Mouse (Mus musculus): ENCODE measurements around the gene Cmklr1. TPM values are rescaled to one million over a fixed set of nuclear protein-coding genes. Genes with fewer than 3 reads are reported as not detected.
"Not testable (repeated sequence)": the region's sequence is repeated elsewhere in the genome, so short reads cannot be mapped to it uniquely, and the experiment has no call there.

Gene Cmklr1
- polyA plus RNA-seq, 1 experiment from 2014 or later: 3.8 TPM

GRCm38 (mm10) chr5:113591166-113591565 is 59.1 kb downstream of the Cmklr1 start:
- DNase-seq (ENCODE audit: low spot score): no peak

GRCm38 (mm10) chr5:113590010-113590640 is 60.1 kb downstream of the Cmklr1 start:
- no peak for DNase-seq (ENCODE audit: low spot score)

GRCm38 (mm10) chr5:113586458-113586849 is 63.8 kb downstream of the Cmklr1 start:
- not testable (repeated sequence) for DNase-seq (ENCODE audit: low spot score)

DNA sequence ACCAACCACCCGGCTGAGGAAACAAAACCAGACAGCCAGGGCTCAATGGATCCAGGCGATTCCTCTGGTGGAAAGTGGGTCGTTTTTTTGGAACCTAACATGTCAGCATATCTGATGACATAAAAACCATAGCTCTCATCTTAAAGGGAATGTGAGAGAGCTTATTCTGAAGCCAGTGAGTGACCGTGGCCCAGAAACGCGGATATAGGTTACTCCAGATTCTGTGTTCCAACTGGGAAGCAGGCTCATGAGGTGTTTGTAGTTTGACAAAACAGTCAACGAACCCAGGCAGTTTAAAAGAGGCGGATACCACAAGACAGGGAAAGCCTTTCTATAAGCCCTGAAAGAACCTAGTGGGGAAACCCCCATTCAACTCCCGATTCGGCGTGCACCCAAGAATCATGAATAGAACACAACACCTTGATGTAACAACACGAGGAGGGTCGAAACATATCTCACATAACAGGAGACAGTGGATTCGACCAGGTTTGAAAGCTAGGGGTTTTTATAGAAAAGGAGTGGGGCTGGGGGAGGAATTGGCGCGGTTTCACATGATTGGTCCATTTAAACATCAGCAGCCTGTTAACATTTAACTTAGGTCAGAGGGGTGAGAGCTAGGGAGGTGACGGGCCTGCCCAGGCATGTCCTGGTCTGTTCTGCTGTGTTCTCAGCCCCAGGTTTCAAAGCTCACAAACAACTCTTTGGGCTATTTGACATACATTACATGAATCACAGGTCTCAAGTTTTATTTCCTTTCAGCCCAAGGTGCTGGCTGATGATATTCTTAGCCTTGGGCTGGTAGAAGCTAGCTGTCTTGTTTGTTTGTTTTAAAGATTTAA is 64.4 kb downstream of the Cmklr1 start:
- not testable (repeated sequence) for DNase-seq (ENCODE audit: low spot score)

DNA sequence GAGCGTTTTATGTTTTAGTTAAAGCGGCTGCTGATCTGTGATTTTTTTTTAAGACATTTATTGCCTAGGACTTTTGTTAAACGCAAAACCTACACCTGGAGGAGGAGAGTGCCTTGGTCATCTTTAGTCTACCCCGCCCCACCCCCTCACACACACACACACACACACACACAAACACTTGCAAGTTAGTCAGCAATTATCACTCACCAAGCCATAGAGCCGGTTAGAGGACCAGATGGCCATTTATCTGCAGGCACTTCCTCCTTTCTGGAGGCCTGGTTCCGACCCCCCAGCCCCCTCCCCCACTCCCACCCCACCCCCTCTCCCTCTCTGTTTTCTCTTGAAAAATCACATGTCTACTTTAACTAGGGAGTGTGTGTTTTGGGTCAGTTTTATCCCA is 65.8 kb downstream of the Cmklr1 start:
- no peak for DNase-seq (ENCODE audit: low spot score)

DNA sequence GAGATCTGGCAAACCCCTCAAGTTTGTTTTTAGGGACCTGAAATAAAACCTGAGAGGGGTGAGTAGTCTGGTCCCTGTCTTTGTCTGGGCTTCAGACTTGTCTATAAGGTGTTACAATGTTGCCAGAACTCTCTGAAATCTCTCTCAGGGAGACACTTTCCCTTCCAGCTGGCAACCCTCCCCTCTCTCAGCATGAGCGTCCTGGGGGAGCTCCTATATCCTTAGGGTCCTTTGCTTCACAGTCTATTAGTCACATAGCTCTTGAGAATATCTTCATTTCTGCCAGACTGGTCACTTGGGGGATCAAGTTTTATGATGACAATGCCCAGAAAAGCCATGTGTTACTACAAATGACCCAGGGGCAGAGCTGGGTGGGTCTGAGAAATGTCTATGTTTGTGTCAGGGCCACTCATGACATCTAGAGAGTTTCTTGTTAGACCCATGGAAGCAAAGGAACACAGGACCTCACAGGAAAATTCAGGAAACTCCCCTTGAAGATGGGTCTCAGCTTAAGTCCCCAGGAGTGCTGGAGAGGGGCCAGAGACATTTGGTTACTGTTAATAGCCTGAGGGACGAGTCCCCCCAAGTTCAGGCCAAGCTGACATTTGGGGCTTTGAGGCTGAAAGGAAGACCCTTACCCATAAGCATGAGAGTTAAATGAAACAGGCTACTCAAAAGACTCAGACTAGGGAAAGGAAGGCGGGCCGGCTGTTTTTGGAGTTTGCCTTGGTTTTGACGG is 66.6 kb downstream of the Cmklr1 start:
- DNase-seq (ENCODE audit: low spot score): no peak

DNA sequence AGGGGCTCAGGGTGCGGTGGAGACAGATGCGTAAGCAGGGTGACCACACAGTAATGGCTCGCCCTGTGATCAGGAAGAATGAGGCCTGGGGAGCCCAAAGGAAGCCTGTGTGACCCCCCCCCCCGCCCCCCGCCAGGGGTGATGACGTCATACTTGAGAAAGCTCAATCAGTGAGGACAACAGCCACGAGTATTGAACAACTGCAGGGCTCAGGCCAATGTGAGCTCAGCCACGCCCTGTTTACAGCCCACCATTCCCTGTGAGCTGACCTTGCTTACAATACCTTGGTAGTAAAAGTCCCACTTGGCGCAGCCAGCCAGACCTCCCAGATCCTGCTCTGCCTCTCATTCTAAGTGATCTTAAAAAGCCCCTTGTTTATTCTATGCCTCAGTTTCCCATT is 69.4 kb downstream of the Cmklr1 start:
- DNase-seq (ENCODE audit: low spot score): no peak

DNA sequence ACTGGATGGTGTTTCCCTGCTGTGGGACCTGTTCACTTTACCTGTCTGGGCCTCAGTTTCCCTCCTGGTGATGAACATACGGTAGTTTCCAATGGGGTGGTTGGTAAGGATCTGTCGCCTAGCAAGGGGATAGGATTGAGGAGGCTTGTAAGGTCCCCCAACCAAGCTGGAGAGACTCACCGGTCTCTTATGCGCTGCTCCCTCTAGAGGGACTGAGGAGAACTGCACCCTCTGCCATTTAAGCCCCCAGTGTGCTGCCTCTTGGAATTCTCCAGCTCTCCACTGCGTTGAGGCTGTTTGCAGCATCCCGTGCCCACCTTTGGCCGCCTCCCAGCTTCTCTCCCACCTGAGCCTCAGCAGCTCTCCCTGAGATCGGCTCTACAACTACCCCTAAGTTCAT is 70.0 kb downstream of the Cmklr1 start:
- DNase-seq (ENCODE audit: low spot score): peak; percentile 23

- no peak for DNase-seq (ENCODE audit: low spot score)
Measured at GRCm38 (mm10) chr5:113579128-113579527, 71.1 kb downstream of the Cmklr1 start.

- no peak for DNase-seq (ENCODE audit: low spot score)
Measured at GRCm38 (mm10) chr5:113578428-113578827, 71.8 kb downstream of the Cmklr1 start.

- no peak for DNase-seq (ENCODE audit: low spot score)
Measured at GRCm38 (mm10) chr5:113577555-113577954, 72.7 kb downstream of the Cmklr1 start.

- no peak for DNase-seq (ENCODE audit: low spot score)
Measured at GRCm38 (mm10) chr5:113570056-113570717, 80.0 kb downstream of the Cmklr1 start.

GRCm38 (mm10) chr5:113565858-113566257 is 84.4 kb downstream of the Cmklr1 start:
- DNase-seq (ENCODE audit: low spot score): no peak

DNA sequence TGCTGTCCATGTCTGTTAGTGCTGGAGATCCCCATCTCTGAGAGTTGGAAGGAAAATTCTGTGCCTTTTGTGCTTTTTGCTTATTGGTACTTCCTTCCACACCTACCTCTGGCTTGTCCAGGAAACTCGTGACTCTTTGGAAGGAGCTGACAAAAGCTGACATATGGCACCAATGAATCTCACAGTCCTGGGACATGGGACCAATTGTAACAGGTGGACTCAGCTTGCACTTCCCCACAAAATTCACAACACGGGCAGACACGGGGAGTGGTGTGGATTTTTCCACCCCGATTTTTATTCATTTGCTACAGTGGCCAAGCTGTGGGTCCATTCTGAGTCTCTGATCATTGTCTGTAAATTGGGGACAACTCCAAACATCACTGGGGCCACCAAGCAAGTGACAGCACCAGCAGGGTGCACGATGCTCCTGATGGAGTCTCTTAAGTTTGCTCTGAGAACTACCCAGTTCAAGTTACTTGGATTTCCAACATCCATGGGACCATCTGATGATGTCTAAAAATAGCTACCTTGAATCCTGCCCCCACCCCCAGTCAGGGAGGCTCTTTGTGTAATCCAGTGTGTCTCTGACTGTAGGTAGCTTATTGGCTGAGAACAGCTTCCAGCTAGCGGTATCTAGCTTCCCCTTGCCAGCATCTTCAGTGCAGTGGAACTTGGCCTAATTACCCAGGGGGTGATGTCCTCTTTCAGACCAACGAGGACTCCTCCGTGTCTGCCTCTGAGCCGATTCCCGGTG is 84.9 kb downstream of the Cmklr1 start:
- DNase-seq (ENCODE audit: low spot score): no peak

DNA sequence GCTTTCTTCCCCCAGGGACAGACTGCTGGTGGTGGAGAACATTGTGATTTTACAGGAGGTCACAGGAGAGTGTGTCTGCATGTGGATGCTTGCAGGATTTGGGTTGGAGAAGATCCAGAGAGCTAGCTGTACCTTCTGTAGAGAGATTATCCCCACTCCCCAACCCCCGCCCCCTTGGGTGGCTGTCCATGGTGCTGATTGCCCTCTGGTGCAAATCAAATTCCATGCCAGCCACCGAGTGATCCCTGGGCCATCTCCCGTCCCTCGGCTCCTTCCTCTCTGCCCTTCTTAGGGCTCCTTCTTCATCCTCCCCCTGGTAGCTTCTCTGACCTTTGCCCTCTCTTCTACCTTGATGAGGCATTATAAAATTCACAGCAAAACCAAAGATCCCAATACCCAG is 85.8 kb downstream of the Cmklr1 start:
- DNase-seq (ENCODE audit: low spot score): no peak

Other genes with a start within 250 kb of the Cmklr1 start
- 0.10 and 0.23 TPM in 2 replicates for gene Wscd2, start 160.1 kb downstream of the Cmklr1 start, polyA plus RNA-seq (2015; fragmentation: Nextera tagmentation; extraction: Ambion mirVana)
- gene 1700069L16Rik, start 74.3 kb upstream of the Cmklr1 start, polyA plus RNA-seq (2015; fragmentation: Nextera tagmentation; extraction: Ambion mirVana): not detected in 2 replicates
- gene Ficd, start 85.4 kb upstream of the Cmklr1 start, polyA plus RNA-seq (2015; fragmentation: Nextera tagmentation; extraction: Ambion mirVana): 6.0 and 6.3 TPM in 2 replicates
- 29.4 and 34.4 TPM in 2 replicates for gene Sart3, start 122.1 kb upstream of the Cmklr1 start, polyA plus RNA-seq (2015; fragmentation: Nextera tagmentation; extraction: Ambion mirVana)
- 146 and 152 TPM in 2 replicates for gene Iscu, start 122.3 kb upstream of the Cmklr1 start, polyA plus RNA-seq (2015; fragmentation: Nextera tagmentation; extraction: Ambion mirVana)
- gene Tmem119, start 150.1 kb upstream of the Cmklr1 start, polyA plus RNA-seq (2015; fragmentation: Nextera tagmentation; extraction: Ambion mirVana): 6.1 and 7.0 TPM in 2 replicates
- gene Selplg, start 182.2 kb upstream of the Cmklr1 start, polyA plus RNA-seq (2015; fragmentation: Nextera tagmentation; extraction: Ambion mirVana): 205 and 252 TPM in 2 replicates